Mouse (Mus musculus) kidney, adult 2 months (tissue): ENCODE measurements around the gene Samd13.

Experiments
- CTCF ChIP-seq: fragments of 200-500 bp; conservative IDR thresholded peaks from 2 replicates; pipeline ENCODE4 v1.5.1; 2011; ENCODE audit warnings: low read depth, mild to moderate bottlenecking, control low read depth, low read length, moderate library complexity, mixed read lengths; ENCODE audit not compliant: insufficient read depth, insufficient read length
- POLR2A ChIP-seq: fragments of 200-500 bp; IDR thresholded peaks from one replicate; pipeline ENCODE4 v1.6.1; 2011; ENCODE audit warnings: low read depth, low read length, control low read depth

DNA sequence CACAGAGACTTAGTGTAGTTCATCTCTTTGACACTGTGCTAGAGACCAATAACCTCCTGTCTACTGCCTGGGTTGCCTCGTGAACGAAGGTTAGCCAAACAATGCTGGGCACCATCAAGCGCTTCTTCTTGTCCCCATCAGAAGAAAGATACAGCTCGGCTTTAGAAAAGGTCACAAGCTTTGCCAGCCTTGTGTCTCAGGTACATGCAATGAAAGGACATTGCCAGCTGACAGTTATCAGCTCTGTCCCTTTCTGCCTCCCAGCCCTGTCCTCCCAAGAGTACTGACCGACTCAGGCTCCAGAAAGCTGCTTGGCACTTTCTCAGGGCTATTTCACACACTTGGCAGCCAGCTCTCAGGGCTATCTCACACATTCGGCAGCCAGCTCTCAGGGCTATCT lies 90.0 kb downstream of the Samd13 start:
- no peak for TF ChIP-seq POLR2A
- no peak for TF ChIP-seq CTCF
